Mouse (Mus musculus) hematopoietic stem cell, adult 5-6 weeks (primary cell): Measurements from ENCODE around the gene Exosc10. TPM values are rescaled to one million over a fixed set of nuclear protein-coding genes. Genes with fewer than 3 reads are reported as not detected.
A peak's percentile ranks its signal among the peaks of the same experiment; 100 is the strongest.

ENCODE experiments used
- ATAC-seq, 2 experiments: fragments of 125-278 bp in 1 of 2; replicated peaks in 1 of 2; 2 replicates each; pipeline ENCODE4 v1.8.0; 2016 to 2017; ENCODE audit warnings: inconsistent platforms in 2 of 2, mild to moderate bottlenecking in 2 of 2, moderate number of reproducible peaks in 2 of 2, low read depth in 1 of 2, moderate TSS enrichment in 1 of 2; ENCODE audit not compliant: low FRiP score in 2 of 2, poor library complexity in 2 of 2, severe bottlenecking in 2 of 2, insufficient read depth in 1 of 2, low TSS enrichment in 1 of 2
- total RNA-seq: library from RNA; stranded (forward); fragments of 172-1452, 232-1000 nt; gene quantifications from 2 replicates; pipeline ENCODE4 v1.2.3, GENCODE M21; 2017

Exosc10 gene
- total RNA-seq, result 64.8 and 66.0 TPM in 2 replicates

DNA sequence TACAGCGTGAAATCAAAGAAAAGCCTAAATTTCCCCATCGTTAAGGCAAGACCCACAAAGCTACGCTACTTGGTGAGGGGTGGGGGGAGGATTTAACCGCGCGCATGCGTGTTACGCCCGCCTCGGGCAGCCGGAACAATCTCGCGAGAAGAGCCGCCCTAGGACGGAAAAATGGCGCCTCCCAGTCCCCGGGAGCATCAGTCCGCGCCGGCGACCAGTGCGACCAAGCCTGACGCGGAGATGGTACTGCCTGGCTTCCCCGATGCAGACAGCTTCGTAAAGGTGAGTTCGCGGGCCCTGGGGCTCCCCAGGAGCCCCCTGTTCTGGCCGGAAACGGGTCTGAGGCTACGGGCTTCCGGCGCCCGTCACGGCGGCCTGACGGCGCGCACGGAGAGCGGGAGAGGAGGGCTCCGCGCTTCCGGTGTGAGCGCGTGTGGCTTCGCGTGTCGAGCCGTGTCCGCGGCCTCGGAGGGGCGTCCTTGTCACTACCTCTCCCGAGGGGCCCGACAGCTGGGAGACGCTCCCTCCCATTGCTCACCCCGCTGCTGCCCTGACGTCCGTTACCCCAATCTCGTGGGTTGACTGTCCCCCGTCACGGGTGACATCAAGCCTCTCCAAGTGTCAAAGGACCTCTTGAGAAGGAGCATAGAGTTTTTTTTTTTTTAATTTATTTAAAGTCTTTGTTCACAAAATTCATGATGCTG is at the start of gene Exosc10:
Exosc10 (plus strand) TSS at position 133 of the 704 bp plus-strand sequence.
- ATAC-seq, result peak; percentile 90 to 93

DNA sequence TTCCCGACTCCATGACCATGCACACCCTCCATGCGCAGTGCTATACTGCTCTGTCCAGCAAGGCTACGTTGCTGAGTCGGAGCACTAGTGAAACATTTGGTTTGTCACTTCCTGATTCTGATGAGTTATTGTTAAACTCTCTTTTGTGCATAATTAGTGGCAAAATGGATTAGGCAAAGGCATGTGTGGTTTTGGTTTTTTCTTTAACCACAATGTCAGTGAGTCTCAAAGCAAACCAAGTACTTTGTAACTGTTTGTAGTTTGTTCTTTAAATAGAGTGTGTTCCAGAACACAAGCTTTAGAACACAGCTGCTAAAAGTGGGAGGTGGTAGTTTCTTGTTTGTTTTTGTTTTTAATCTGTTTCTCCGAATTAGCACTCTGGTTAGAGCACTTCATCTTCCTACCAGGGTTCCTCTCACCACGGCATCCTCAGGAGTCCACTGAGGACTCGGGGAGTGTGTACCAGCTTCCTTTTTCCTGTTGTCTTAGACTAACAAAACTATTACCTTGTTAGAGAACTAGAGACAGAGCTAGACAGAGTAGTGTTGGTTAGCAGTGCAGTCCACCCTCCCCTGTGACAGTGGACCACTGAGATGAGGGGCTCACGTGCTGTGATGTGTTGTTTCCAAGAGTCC is 48.7 kb upstream of the Exosc10 start:
- ATAC-seq, result peak; percentile 68 to 80

DNA sequence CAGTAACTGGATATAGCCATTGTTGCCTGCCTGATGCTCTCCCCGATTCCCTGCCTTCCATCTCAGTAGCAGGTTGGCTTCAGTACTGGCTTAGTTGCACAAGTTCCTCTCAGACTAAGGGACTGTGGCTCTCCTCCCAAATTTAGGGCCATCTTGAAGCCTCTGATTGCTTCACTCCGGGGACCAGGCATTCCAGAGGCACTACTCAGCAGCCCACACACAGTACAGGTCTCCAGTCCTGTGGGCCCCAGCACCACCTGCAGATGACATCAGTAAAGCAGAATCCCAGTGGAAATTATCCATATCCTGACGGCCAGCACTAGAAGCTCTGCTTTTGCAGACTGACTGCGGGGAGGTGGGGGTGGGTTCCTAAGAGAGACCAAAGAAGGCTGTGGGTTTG is 47.5 kb upstream of the Exosc10 start:
- no peak for ATAC-seq

DNA sequence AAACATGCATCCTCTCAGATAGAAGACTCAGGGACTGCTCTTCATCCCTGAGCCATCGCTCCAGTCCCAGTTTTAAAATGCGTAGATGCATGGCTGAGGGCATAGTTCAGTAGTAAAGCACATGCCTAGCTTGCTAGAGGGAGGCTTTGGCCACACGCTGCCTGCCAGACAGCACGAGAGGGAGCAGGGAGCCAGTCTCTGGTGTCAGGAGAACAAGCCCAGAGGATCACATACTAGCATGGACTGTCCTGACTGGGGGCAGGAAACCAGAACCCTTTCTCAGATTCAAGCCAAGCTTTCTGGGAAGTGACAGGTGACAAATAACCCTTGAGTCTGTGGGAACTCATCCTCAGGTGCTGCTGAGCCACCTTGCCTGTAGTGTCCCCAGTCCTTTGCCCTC is 46.9 kb upstream of the Exosc10 start:
- ATAC-seq, result no peak

DNA sequence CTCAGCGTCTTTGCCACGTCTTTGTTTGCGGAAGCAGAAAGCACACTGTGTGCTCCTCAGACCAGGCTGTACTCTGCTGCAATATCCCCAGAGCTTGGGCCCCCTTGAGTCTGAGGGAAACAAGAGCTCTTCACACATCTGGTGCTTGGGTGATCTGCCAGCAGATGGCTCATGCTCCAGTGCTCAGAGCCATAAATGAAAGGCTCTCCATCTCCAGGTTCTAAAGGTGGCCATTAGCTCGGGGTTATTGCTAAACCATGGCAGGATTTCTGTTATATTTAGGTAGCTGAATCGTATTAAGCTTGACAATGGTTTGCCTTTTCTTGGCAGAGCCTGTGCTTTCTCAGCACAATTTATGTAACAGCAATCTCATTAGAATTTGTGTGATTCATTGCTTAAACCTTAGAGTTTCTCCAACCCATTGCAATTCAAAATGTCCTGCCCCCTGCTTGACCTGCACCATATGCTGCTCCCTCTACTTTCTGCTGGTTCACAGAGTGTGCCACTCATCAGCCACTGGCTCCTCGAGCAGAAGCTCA is 45.1 kb upstream of the Exosc10 start:
- ATAC-seq, result no peak

DNA sequence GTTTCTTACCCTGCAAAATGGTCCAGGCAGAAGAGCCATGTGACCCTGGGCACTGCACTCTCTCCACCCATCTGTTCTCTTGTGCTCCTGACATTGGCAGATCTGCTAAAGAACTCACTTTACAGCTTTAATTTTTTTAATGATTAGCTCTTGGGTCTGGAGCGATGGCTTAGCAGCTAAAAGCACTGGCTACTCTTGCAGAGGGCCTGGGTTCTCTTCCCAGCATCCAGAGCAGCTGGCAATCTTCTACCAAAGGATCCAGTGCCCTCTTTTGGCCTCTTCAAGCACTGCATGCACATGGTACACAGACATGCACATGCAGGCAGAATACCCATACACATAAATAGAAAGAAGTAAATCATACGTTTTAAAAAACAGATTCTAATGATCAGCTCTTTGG is 42.9 kb upstream of the Exosc10 start:
- ATAC-seq, result no peak

DNA sequence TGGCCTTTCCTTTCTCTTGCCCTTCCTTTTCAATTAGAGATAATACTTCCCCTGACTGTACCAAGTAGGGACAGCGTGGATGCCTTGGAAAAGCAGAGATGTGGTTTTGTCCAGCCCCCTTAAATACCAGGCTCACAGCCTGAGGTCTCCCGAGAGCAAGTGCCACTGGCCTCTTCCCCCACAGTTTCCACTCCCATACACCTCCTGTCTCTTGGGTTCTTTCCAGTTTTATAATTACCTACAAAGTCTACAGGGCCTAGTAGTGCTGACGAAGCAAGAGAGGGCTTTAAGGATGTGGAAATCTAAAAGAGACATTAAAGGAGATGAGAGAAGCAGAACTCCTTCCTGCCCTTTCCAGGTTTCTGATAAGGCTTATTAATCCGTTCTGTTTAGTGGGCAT is 40.4 kb upstream of the Exosc10 start:
- ATAC-seq, result no peak

DNA sequence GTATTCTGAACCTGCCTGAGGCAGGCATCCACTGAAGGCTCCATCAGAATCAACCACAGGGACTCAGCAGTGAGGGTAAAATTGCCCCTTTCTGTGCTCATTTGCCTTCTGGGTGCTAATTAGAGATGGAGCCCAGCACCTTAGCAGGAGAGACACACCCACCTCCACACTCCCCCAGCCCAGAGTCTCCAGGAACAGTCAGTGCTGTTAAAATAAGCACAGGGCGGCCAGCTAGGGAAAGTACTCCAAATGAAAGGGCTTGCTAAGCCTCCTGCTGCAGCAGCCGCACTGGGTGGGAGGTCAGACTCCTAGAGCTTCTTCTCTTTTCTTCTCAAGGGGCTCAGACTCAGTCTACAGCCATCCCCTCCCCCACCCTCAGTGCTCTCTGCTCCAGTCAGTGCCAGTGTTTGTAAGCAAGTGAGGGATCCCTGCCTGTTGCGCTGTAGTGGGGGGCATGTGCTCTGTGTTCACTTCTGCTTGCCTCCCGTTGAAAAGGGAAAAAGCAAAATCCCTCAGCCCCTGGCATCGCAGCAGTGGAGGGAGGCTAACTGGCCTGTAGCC is 39.9 kb upstream of the Exosc10 start:
- no peak for ATAC-seq

DNA sequence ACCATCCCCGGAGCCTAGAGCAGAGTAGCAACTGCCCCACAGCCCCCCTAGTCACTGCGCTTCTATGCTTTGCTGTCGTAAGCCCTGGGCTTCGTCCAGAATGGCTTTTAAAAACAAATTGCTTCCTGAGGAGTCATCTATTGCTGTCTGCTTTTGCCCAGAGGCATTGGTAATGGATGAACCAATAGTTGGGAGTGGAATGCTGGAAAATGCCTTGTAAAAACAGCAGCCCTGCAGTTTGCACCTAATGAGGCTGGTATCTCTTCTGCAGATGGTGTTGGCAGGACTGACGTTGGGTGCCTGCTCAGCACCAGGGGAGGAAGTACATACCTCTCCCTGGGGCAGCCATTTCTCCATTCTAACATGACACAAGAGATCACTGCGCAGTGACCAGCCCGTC is 34.7 kb upstream of the Exosc10 start:
- no peak for ATAC-seq

DNA sequence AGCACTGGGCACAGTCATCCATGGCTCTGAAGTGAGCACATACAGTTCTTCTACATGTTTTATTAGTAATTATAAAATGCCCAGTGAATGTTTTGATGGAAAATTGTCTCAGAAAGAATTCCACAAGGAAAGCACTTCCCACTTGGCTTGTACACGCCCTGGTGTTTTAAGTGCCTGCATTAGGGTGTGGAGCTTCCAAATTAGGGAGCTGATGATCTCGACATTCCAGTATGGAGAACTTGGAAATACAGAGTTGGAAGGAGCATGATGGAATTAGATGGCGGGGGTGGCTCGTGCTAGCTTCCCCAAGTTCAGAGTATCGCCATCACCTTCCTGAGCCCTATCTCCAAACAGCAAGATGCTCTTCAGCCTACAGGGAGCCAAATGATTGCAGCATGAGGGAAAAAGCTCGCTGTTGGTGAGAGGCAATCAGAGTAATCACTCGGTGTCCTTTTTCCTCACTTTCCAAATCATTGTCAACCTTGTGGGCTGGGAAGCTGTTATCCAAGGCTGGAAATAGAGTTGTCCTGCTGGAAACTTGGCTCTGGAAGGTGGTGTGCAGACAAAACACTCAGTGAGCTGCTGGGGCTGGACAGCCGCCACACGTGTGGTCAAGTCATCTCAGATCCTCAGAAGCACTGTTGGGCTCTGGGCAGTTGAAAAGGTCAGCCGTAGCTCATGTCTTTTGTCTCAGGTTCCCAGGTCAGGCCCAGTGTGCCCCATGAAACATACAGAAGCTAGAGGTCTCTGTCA is 30.9 kb upstream of the Exosc10 start:
- no peak for ATAC-seq

DNA sequence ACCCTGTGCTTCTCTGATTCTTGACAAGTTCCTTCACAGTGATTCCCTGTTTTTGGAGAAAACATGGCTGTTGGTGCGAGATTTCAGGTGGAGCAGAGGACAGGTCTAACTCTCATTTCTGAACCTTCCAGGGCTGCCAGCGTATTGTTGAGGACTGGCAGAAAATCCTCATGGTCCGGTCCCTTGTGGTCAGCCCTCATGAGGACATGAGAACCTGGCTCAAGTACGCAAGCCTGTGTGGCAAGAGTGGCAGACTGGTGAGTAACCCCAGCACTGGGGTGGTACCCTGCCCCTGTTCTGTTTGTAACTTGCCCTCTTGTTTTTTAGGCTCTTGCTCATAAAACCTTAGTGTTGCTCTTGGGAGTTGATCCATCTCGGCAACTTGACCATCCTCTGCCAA is 27.9 kb upstream of the Exosc10 start:
- ATAC-seq, result no peak

DNA sequence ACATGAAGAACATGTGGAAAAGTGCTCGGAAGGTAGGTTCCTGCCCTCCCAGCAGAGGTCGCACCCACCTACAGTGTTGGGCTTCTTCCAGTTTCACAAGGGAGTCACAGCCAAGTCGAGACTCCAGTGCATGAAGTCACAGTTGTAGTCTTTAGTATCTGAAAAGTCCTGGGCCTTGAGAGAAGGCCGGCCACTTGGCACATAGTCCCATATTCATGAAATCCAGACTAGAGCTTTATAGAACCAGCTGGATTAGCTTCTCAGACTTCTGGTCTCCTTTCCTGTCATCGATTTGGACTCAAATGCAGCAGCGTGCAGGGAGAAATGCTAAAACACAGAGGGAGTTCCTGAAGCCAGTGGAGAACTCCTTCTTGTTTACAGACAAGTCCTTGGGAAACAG is 27.5 kb upstream of the Exosc10 start:
- no peak for ATAC-seq

DNA sequence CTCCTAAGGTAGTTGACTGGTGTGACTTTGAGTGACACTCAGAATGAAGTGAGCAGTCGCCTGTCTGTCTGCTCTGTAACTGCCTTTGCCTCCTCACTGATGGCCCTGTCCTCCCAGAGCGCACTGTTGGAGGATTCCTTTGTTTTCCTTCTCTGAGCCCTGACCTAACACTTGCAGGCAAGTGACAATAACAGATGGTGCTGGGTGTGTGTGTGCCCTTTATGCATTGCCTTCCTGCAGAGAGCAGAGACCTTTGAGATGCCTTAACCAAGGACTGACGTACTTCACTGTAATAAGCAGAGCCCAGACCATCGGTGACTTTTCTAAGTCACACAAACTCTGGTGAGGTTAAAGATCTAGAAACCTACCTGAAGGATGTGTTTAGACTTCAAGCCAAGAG is 26.9 kb upstream of the Exosc10 start:
- ATAC-seq, result no peak

DNA sequence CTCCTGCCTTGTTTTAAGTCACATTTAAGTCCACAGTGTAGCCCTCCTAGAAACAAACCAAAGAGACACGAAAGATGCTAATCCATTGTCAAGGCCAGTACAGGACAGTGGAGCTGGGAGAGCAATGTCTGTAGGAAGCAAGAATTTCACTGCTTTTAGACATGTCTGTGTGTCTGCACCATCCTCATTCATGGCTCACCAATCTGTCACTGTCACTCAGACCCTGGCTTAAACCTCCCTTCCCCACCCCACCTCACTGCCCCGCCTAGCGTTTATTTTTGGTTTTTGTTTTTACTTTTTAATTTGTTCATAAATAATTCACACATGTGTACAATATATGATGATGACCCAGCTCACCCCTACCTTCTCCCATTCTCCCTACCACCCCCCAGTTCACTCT is 25.7 kb upstream of the Exosc10 start:
- ATAC-seq, result no peak

DNA sequence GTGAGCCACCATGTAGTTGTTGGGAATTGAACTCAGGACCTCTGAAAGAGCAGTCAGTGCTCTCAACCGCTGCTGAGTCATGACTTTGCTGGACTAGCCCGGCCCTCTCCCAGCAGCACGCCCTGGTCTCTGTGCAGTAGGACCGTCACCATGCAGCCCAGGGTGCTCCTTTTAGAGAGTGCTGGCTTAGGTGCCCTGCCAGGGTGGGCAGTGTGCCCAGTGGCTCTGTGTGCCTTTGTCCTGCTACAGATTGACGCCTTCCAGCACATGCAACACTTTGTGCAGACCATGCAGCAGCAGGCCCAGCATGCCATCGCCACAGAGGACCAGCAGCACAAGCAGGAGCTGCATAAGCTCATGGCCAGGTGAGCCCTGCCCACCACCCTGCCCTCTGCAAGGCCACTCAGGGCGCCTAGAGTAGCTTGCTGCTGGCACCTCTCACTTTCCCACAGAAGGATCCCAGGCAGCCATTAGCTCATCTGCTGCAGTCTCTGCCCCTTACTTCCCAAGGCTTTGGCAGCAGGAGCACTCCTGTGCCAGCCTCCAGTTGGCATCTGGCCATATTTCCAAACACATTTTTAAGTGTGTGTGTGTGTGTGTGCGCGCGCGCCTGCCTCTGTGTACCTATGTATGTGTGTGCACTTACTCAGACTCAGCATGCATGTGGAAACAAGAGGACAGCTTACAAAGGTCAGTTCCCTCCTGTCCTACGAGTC is 24.5 kb upstream of the Exosc10 start:
- no peak for ATAC-seq

DNA sequence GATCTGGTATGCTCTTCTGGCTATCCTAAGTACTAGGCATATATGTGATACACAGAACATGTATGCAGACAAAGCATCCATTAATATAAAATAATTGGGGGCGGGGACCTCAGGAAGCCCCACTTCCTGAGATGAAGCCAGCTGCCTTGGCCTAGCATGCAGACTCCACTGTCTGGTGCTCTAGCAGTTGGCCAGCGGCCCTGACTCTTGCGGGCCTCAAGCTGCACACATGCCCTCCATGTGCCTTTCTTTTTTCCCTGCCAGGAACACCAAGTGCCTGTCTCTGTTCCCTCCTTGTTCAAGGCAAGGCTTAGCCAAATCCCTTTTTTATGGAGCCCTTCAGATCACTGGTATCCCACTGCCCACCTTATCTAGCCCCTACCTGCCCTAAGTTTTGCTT is 22.4 kb upstream of the Exosc10 start:
- no peak for ATAC-seq

DNA sequence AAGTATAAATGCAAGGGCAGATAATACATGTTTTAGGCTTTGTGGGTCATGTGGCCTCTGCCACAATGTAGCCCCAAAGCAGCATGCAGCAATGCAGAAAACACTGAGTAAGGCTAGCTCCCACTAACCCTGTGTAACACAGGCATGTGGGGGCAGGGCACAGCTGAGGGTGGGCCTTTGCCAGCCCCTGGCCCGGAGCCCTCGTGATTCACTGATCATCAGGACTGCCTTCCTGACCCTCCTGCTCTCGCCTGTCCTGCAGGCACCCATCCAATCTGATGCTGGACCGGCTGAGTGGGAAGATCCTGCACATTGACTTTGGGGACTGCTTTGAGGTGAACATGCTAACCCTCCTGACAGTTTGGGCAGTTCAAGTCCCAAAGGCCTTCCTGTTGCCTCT is 9.1 kb upstream of the Exosc10 start:
- ATAC-seq, result no peak
